Mouse (Mus musculus) liver, adult 2 months (tissue): Measurements from ENCODE around the gene Nfkbid. TPM values are rescaled to one million over a fixed set of nuclear protein-coding genes. Genes with fewer than 3 reads are reported as not detected.

Experiments
- DNase-seq: peaks from one replicate; pipeline ENCODE4 v3.0.0-alpha.2; 2011; ENCODE audit warnings: low read depth, low spot score; ENCODE audit errors: extremely low read depth
- H3K27ac ChIP-seq: fragments of 200-500 bp; replicated peaks from 2 replicates; pipeline ENCODE4 v1.5.1; 2012; ENCODE audit warnings: low read depth, mild to moderate bottlenecking, control low read depth, inconsistent platforms, low read length; ENCODE audit not compliant: insufficient read depth
- H3K27me3 ChIP-seq: fragments of 200-500 bp; 2 replicates; pipeline ENCODE4 v1.6.1; 2012; ENCODE audit warnings: mild to moderate bottlenecking, moderate library complexity, low read length, inconsistent platforms; ENCODE audit not compliant: control insufficient read depth, insufficient read depth
- H3K36me3 ChIP-seq: fragments of 200-500 bp; 2 replicates; pipeline ENCODE4 v1.6.1; 2012; ENCODE audit warnings: low read length, inconsistent platforms; ENCODE audit not compliant: control insufficient read depth, insufficient read depth
- H3K4me1 ChIP-seq: fragments of 200-500 bp; 2 replicates; pipeline ENCODE4 v1.6.1; 2011; ENCODE audit warnings: low read length; ENCODE audit not compliant: control insufficient read depth, insufficient read depth
- H3K4me3 ChIP-seq: fragments of 200-500 bp; 2 replicates; pipeline ENCODE4 v1.5.1; 2011; ENCODE audit warnings: low read depth, mild to moderate bottlenecking, control low read depth, low read length, moderate library complexity; ENCODE audit not compliant: insufficient read depth
- H3K79me2 ChIP-seq: fragments of 200-500 bp; 2 replicates; pipeline ENCODE4 v1.6.1; 2012; ENCODE audit warnings: inconsistent platforms, mild to moderate bottlenecking, low read length, moderate library complexity; ENCODE audit not compliant: control insufficient read depth, insufficient read depth
- H3K9ac ChIP-seq: fragments of 200-500 bp; 2 replicates; pipeline ENCODE4 v1.6.1; 2012; ENCODE audit warnings: low read depth, mild to moderate bottlenecking, control low read depth, inconsistent platforms, low read length
- CTCF ChIP-seq: fragments of 200-500 bp; IDR thresholded peaks from 2 replicates; pipeline ENCODE4 v1.5.1; 2011; ENCODE audit warnings: low read depth, low read length, control low read depth
- POLR2A ChIP-seq: fragments of 200-500 bp; IDR thresholded peaks from 2 replicates; pipeline ENCODE4 v1.6.1; 2011; ENCODE audit warnings: low read length, control low read depth; ENCODE audit not compliant: insufficient read depth; ENCODE audit errors: extremely low read depth
- WGBS: fragments of 180-500 bp; shearing (Covaris S2); methylation state at CpG from one replicate; pipeline ENCODE4 v1.1.7; 2018; 5-methylcytosine and 5-hydroxymethylcytosine counted together
- polyA plus RNA-seq: library from polyadenylated mRNA; depleted of rRNA; stranded (reverse); fragments of >200 nt; gene quantifications from 2 replicates; pipeline ENCODE4 v1.2.3, GENCODE M21; 2012
- total RNA-seq: library from RNA; depleted of rRNA; stranded (reverse); fragments of >200 nt; gene quantifications from 2 replicates; pipeline ENCODE4 v1.2.3, GENCODE M21; 2014

The Nfkbid gene
- total and polyA plus RNA-seq, 2 experiments: 0.55 to 0.92 TPM

- DNase-seq: no peak
- H3K9ac ChIP-seq: no peak overlapping the region
- 0 out of 2 replicates have a peak, but pooled peaks cover 2% of the 10 kb centered on the region for H3K4me1 ChIP-seq
- WGBS: 79% methylated on average over 3 of the region's 3 CpGs
- H3K36me3 ChIP-seq: no peaks in the 10 kb centered on the region
- TF ChIP-seq POLR2A: no peak
- no peak for TF ChIP-seq CTCF
- no peaks in the 10 kb centered on the region for H3K27me3 ChIP-seq
- H3K79me2 ChIP-seq: no peaks in the 10 kb centered on the region
- peak overlapping the region; percentile 24; the same call in 1 of the 2 replicates for H3K27ac ChIP-seq
- H3K4me3 ChIP-seq: no peak overlapping the region
Observed at GRCm38 (mm10) chr7:30420673-30421072, 859 bp upstream of the Nfkbid start.

GRCm38 (mm10) chr7:30421890-30422435 lies 431 bp downstream of the Nfkbid start:
- peak overlapping the region; percentile 50 for H3K4me3 ChIP-seq
- under 1% methylated on average over 45 of the region's 45 CpGs for WGBS
- no peaks in the 10 kb centered on the region for H3K36me3 ChIP-seq
- no peaks in the 10 kb centered on the region for H3K27me3 ChIP-seq
- H3K27ac ChIP-seq: peak overlapping the region; percentile 29
- H3K4me1 ChIP-seq: 0 out of 2 replicates have a peak, but pooled peaks cover 2% of the 10 kb centered on the region
- peak overlapping the region; percentile 19; the same call in 1 of the 2 replicates for H3K9ac ChIP-seq
- TF ChIP-seq CTCF (no peak), POLR2A (0 out of 2 replicates have a peak, but pooled peaks have one; percentile 9)
- no peaks in the 10 kb centered on the region for H3K79me2 ChIP-seq
- DNase-seq: peak; percentile 25

GRCm38 (mm10) chr7:30422560-30422959 lies 1.0 kb downstream of the Nfkbid start:
- TF ChIP-seq POLR2A (no peak), CTCF (no peak)
- no peak for DNase-seq
- peak overlapping the region; percentile 50 for H3K4me3 ChIP-seq
- H3K36me3 ChIP-seq: no peaks in the 10 kb centered on the region
- H3K27me3 ChIP-seq: no peaks in the 10 kb centered on the region
- WGBS: 10% methylated on average over 9 of the region's 9 CpGs
- peak overlapping the region; percentile 54 for H3K9ac ChIP-seq
- H3K27ac ChIP-seq: peak overlapping the region; percentile 38
- 0 out of 2 replicates have a peak, but pooled peaks cover 2% of the 10 kb centered on the region for H3K4me1 ChIP-seq
- no peaks in the 10 kb centered on the region for H3K79me2 ChIP-seq

- no peaks in the 10 kb centered on the region for H3K27me3 ChIP-seq
- peak overlapping the region; percentile 50 for H3K4me3 ChIP-seq
- 38% methylated on average over 23 of the region's 23 CpGs for WGBS
- no peak for TF ChIP-seq POLR2A
- no peak for TF ChIP-seq CTCF
- peak overlapping the region; percentile 54 for H3K9ac ChIP-seq
- DNase-seq: no peak
- no peaks in the 10 kb centered on the region for H3K36me3 ChIP-seq
- H3K79me2 ChIP-seq: no peaks in the 10 kb centered on the region
- H3K27ac ChIP-seq: no peak overlapping the region; the same call in 1 of the 2 replicates
- H3K4me1 ChIP-seq: 0 out of 2 replicates have a peak, but pooled peaks cover 2% of the 10 kb centered on the region
Observed at GRCm38 (mm10) chr7:30423071-30423641, 1.6 kb downstream of the Nfkbid start.

- Histone ChIP-seq H3K79me2 (no peaks in the 10 kb centered on the region), H3K27me3 (no peaks in the 10 kb centered on the region), H3K9ac (no peak overlapping the region), H3K4me1 (no peaks in the 10 kb centered on the region), H3K4me3 (no peak overlapping the region), H3K36me3 (no peaks in the 10 kb centered on the region), H3K27ac (no peak overlapping the region)
- TF ChIP-seq CTCF (no peak), POLR2A (no peak)
- no peak for DNase-seq
Observed at GRCm38 (mm10) chr7:30429327-30429726, 7.8 kb downstream of the Nfkbid start.

- Histone ChIP-seq H3K79me2 (no peaks in the 10 kb centered on the region), H3K9ac (no peak overlapping the region), H3K4me3 (no peak overlapping the region), H3K4me1 (no peaks in the 10 kb centered on the region), H3K27ac (no peak overlapping the region), H3K36me3 (no peaks in the 10 kb centered on the region), H3K27me3 (no peaks in the 10 kb centered on the region)
- WGBS: 59% methylated on average over 2 of the region's 2 CpGs
- TF ChIP-seq POLR2A: no peak
- no peak for TF ChIP-seq CTCF
- DNase-seq: no peak
Observed at GRCm38 (mm10) chr7:30430191-30430590, 8.7 kb downstream of the Nfkbid start.
